Mouse (Mus musculus): Measurements from ENCODE around the gene Esp23.
"Not testable (repeated sequence)": the region's sequence is repeated elsewhere in the genome, so short reads cannot be mapped to it uniquely, and the experiment has no call there.

The Esp23 gene

DNA sequence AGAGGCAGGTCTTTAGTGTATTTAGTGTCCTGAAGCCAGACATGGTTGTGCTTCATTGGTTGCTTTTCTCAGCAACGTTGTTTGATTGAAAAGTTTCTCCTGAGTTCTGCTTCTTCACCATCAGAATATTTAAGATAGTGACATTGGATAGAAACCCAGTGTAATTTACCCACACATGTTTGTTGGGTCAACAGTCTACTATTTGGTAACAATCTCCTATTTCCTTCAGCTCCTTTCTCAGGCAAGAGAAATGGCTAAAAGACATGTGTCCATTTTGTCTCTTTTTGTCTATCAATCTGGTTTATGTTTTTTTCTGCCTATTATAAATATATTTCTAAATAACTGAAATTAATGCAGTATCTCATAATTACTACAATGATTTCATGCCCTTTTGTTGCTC lies at the start of gene Esp23:
Esp23 (minus strand) TSS at position 101 of the 400 bp plus-strand sequence.
- DNase-seq (ENCODE audit: low spot score), result no peak

GRCm38 (mm10) chr17:39107126-39107525 lies 30.3 kb upstream of the Esp23 start:
- DNase-seq (ENCODE audit: low spot score), result not testable (repeated sequence)

DNA sequence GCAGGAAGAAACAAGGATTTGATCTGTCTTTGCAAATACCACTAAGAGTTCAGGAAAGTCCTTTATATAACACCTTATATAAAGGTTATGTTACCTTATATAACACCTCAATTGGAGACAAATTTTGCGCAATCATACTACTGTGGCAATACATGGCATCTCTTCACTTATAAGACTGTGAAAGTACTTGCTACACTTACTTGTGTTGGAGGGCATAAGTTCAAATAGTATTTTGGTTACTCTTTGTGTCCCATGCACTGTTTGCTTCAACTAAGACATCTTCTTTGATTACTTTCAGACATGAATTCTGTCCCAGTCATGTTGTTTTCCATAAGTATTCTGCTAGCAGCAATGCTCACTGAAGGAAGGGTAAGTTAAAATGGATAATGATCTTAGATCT lies 18.2 kb upstream of the Esp23 start, which contains the start of gene Esp22:
Esp22 (plus strand) TSS at position 301 of the 400 bp plus-strand sequence.
- DNase-seq (ENCODE audit: low spot score), result no peak

- DNase-seq (ENCODE audit: low spot score), result no peak
These were observed 13.2 kb downstream of the Esp23 start for GRCm38 (mm10) chr17:39063641-39064040.

- DNase-seq (ENCODE audit: low spot score), result no peak
These were observed 33.6 kb downstream of the Esp23 start, which contains the start of gene Gm21903 for GRCm38 (mm10) chr17:39043241-39043640. Gm21903 (minus strand) TSS chr17:39043341.

DNA sequence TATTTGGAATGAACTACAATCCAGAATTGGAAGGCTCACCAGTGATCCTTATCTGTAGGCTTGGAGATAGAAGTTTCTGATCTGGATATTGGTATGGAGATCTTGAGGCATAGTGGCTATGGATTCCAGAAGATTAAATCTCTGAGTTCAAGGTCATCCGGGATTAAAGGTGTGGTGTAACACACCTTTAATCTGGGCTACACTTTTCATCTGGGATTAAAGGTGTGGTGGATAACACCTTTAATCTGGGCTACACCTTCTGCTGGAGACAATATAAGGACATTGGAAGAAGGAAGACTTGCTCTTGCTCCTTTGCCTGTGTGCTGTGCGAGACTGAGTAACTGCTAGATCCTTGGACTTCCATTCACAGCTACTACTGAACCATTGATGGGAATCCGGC lies 40.4 kb downstream of the Esp23 start, which contains the start of gene Esp24:
Esp24 (plus strand) TSS at position 301 of the 400 bp plus-strand sequence.
- DNase-seq (ENCODE audit: low spot score), result not testable (repeated sequence)
